Comparison of ENCODE assay signal across 9 mouse cellular contexts in the genomic region with DNA sequence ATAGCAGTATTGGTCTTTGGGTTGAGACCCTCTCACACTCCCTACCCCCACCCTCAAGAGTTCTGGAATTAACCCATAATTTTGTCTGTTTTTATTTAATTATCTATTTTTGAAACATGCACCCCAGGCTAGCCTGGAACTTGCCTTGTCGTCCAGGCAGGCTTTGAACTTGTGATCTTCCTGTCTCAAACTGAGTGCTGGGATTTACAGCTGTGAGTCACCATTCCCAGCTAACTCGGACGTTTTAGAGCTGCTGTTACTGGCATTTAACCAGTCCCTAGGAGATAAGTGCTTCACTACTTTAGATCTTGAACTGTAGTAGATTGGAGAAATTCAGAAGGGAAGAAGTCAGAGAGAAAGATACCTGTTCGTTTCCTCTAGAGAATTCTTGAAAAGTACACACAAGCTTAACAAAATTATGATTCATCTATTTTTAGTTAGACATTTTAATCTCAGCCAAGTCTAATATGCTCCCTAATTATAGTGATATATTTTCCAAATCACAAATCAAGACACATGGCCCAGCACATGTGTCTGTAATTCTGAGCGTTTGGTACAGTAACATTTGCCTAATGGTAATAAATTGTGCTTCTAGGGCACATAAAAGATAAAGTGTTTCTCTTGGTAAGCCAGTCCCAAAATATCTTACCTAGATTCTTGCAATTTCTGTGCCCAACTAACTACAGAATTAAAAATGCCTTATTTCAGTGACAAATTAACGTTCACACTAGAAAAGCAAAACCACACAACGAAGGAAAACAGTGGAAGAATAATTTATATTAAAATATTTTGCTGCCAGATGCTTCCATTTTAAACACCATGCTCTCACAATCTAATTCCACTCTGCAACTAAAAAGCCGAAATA. TPM values are rescaled to one million over a fixed set of nuclear protein-coding genes. Genes with fewer than 3 reads are reported as not detected.
DNase-seq lines count a peak whose midpoint lies in the region; ATAC-seq lines count a peak whose summit lies in the region.
"Had no signal": no experiment of that assay in that cellular context is flagged by ENCODE, and none has a peak within 500 bp of the region (broad histone marks: within the 10 kb centered on the region; RNA-seq: fewer than 3 reads in every experiment).

No protein-coding gene starts in this region.

- H3K36me3 ChIP-seq in heart, embryonic 16.5 days (ENCODE audit: control insufficient read depth, insufficient read depth) = peaks cover 5% of the 10 kb centered on the region
- peaks cover 10% of the 10 kb centered on the region for H3K36me3 ChIP-seq in hindbrain, embryonic 14.5 days (replicated peaks; ENCODE audit: control insufficient read depth, insufficient read depth)
- H3K36me3 ChIP-seq in midbrain, embryonic 13.5 days = peaks cover 6% of the 10 kb centered on the region

- peak overlapping the region; percentile 77 for H3K9ac ChIP-seq in heart, embryonic 16.5 days (ENCODE audit: low read length)
- no peak overlapping the region for H3K9ac ChIP-seq in hindbrain, embryonic 14.5 days
- no peak overlapping the region for H3K9ac ChIP-seq in midbrain, embryonic 13.5 days (replicated peaks)

- H3K27ac ChIP-seq in heart, embryonic 16.5 days (ENCODE audit: low read length) = peak overlapping the region; percentile 97
- H3K27ac ChIP-seq in hindbrain, embryonic 14.5 days = peak overlapping the region; percentile 95
- H3K27ac ChIP-seq in midbrain, embryonic 13.5 days = no peak overlapping the region; the same call in 1 of the 2 replicates

- no peaks in the 10 kb centered on the region for H3K9me3 ChIP-seq in heart, embryonic 16.5 days (replicated peaks; ENCODE audit: control insufficient read depth, low read length)
- no peaks in the 10 kb centered on the region for H3K9me3 ChIP-seq in hindbrain, embryonic 14.5 days (ENCODE audit: control insufficient read depth, low read length)
- no peaks in the 10 kb centered on the region for H3K9me3 ChIP-seq in midbrain, embryonic 13.5 days

- ATAC-seq in heart, embryonic 16.5 days (replicated peaks; ENCODE audit: extremely low read depth, insufficient read depth, low FRiP score) = no peak
- ATAC-seq in hindbrain, embryonic 14.5 days (ENCODE audit: low FRiP score) = no peak
- no peak for ATAC-seq in midbrain, embryonic 13.5 days

- 44% methylated on average over 8 of the region's 8 CpGs for WGBS in heart, embryonic 16.5 days
- WGBS in hindbrain, embryonic 14.5 days = 52% methylated on average over 8 of the region's 8 CpGs
- WGBS in midbrain, embryonic 13.5 days = 55% methylated on average over 8 of the region's 8 CpGs

- 0 out of 2 replicates have a peak, but pooled peaks cover 5% of the 10 kb centered on the region for H3K4me1 ChIP-seq in heart, embryonic 16.5 days (ENCODE audit: control insufficient read depth, insufficient read depth, low read length)
- H3K4me1 ChIP-seq in hindbrain, embryonic 14.5 days (replicated peaks; ENCODE audit: control insufficient read depth, insufficient read depth, low read length) = peaks cover 15% of the 10 kb centered on the region
- H3K4me1 ChIP-seq in midbrain, embryonic 13.5 days (replicated peaks) = peaks cover 16% of the 10 kb centered on the region

- no peak overlapping the region for H3K4me3 ChIP-seq in heart, embryonic 16.5 days (ENCODE audit: low read length)
- peak overlapping the region; percentile 39 for H3K4me3 ChIP-seq in hindbrain, embryonic 14.5 days (replicated peaks; ENCODE audit: low read length)
- H3K4me3 ChIP-seq in midbrain, embryonic 13.5 days (replicated peaks) = no peak overlapping the region

- peak overlapping the region; percentile 76 for H3K4me2 ChIP-seq in heart, embryonic 16.5 days (ENCODE audit: low read depth, low read length)
- peak overlapping the region; percentile 75 for H3K4me2 ChIP-seq in hindbrain, embryonic 14.5 days (replicated peaks)
- peak overlapping the region; percentile 97 for H3K4me2 ChIP-seq in midbrain, embryonic 13.5 days (replicated peaks)

- no peaks in the 10 kb centered on the region for H3K27me3 ChIP-seq in heart, embryonic 16.5 days (ENCODE audit: control insufficient read depth, insufficient read depth, low read length)
- no peaks in the 10 kb centered on the region for H3K27me3 ChIP-seq in hindbrain, embryonic 14.5 days (ENCODE audit: control insufficient read depth, insufficient read depth, low read length)
- H3K27me3 ChIP-seq in midbrain, embryonic 13.5 days = no peaks in the 10 kb centered on the region

- no peak for DNase-seq in heart, adult 8-10 months (ENCODE audit: low spot score)
- DNase-seq in adipocyte (ENCODE audit: low spot score) = peak; percentile 45
- DNase-seq in hindbrain, embryonic 14.5 days (ENCODE audit: low spot score) = no peak
- DNase-seq in thymus, postnatal 4 days = no peak
- DNase-seq in frontal cortex, postnatal 25 days (ENCODE audit: low spot score in 2 of 2) = no peak
- no peak for DNase-seq in right cerebral cortex, adult 2 months (ENCODE audit: low spot score in 2 of 2)
- DNase-seq: kidney, adult 8-10 months had no signal

RNA-seq across cellular contexts. Expression of a gene that starts 2.2 kb away (rescaled TPM):
- polyA plus RNA-seq in heart, embryonic 16.5 days (2015; fragmentation: Nextera tagmentation; extraction: Ambion mirVana) = 35.7 and 41.2 TPM in 2 replicates
- 10 to 100 TPM; 51.3 to 58.4 (median 53.2) TPM for total RNA-seq in heart, adult 8-10 months (2022)
- 34.3 and 34.6 TPM in 2 replicates for polyA plus RNA-seq in hindbrain, embryonic 14.5 days (2014; fragmentation: Nextera tagmentation; extraction: Ambion mirVana)
- 33.0 and 33.2 TPM in 2 replicates for polyA plus RNA-seq in midbrain, embryonic 13.5 days (2015; fragmentation: Nextera tagmentation; extraction: Ambion mirVana)

RNA-seq across cellular contexts. Expression of a gene that starts 36.8 kb away (rescaled TPM):
- 3.1 and 3.7 TPM in 2 replicates for polyA plus RNA-seq in heart, embryonic 16.5 days (2015; fragmentation: Nextera tagmentation; extraction: Ambion mirVana)
- 1 to 10 TPM; 6.8 to 8.1 (median 7.5) TPM for total RNA-seq in heart, adult 8-10 months (2022)
- polyA plus RNA-seq in hindbrain, embryonic 14.5 days (2014; fragmentation: Nextera tagmentation; extraction: Ambion mirVana) = 5.7 and 6.8 TPM in 2 replicates
- 2.9 and 3.4 TPM in 2 replicates for polyA plus RNA-seq in midbrain, embryonic 13.5 days (2015; fragmentation: Nextera tagmentation; extraction: Ambion mirVana)
